Mouse (Mus musculus) thymus, postnatal 4 days (tissue): ENCODE measurements around the gene Zfp949.

ENCODE experiments used
- DNase-seq: peaks from one replicate; pipeline ENCODE4 v3.0.0; 2021

Zfp949 gene

DNA sequence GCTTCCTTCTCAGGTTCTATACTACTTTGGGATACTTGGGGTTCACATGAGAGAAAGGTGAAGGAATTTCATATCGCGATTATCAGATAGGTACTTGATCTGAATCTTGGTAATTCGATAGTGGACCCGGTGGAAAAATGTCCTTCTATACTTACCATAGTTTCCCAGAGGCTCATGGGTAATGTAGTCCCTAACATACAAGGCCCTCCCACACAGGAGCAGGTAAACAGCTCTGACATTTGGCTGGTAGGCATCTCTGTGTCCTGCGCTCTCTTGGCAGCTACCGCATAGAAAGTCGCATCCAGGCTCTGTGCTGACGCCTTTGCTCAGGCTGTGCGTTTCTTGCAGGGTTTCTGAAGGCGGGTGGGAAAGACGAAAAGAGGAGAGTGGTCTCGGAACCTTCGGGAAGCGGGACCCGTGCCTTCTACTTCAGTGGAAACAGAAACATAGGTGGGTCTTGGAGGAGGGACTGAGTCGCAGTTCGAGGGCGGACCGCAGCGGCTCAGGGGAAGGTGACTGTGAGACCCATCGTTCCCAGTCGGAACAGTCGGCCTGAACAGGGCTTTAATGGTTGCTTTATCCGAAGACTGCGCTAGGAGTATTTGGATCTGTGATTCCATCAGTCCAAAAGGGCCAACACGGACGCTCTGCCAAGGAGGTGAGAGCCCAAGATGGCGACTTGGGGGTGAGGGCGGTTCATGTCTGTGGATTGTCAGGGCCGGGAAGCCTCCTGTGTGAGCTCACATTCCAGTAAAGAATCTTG lies at the start of gene Zfp949:
Gene Zfp949, plus strand, starts transcription at position 170 of the 763 bp plus-strand sequence.
- peak; percentile 71 for DNase-seq

DNA sequence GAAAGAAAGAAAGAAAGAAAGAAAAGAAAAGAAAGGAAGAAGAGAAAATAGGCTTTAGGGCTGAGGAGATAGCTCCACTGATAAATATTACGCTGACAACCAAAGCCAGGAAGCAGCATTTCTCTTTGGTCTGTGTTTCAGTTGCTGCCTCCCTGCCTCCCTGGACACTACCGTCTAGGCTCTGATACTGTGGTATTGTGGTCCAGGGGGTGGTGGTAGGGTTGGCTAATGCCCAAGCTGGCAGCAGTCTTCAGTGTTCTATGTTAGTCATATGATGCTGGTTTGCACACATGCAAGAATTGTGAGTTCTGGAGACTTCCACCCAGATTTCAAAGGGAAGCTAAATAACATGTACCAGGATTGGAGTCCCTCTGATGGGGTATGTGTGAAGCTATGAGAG lies 47.7 kb upstream of the Zfp949 start:
- DNase-seq, result no peak

DNA sequence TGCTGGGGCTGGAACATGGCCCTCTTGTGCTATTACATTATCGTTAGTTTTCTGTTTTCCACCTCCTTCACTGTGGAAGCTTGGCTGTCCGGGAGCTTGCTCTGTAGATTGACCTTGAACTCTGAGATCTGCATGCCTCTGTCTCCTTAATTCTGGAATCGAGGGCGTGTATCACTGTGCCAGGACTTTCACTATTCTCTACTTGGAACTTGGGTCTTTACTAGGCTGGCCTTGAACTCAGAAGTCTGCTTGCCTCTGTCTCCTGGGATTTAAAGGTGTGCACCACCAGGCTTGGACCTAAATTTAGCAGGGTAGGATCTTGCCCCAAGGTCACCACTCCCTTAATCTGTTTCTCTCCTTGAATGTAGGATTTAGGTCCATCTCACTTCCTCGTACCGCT lies 46.0 kb upstream of the Zfp949 start:
- DNase-seq, result no peak

DNA sequence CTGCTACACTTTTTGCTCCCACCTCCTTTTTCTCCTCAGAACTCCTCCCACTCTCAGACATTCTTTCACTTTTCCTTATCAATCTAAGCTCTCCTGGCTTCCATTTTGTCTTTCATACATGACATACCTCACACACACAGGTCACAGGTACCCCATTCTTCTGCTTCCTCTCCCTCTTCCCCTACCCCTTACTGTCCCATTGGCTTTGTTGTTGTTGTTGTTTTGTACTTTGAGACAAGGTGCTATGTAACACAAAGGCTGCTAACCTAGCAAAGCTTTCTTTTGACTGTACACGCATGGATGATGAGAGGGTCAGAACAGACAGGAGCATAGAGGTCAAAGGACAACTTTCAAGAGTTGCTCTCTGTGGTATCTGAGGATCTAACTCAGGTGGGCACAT lies 32.3 kb upstream of the Zfp949 start:
- DNase-seq, result no peak

DNA sequence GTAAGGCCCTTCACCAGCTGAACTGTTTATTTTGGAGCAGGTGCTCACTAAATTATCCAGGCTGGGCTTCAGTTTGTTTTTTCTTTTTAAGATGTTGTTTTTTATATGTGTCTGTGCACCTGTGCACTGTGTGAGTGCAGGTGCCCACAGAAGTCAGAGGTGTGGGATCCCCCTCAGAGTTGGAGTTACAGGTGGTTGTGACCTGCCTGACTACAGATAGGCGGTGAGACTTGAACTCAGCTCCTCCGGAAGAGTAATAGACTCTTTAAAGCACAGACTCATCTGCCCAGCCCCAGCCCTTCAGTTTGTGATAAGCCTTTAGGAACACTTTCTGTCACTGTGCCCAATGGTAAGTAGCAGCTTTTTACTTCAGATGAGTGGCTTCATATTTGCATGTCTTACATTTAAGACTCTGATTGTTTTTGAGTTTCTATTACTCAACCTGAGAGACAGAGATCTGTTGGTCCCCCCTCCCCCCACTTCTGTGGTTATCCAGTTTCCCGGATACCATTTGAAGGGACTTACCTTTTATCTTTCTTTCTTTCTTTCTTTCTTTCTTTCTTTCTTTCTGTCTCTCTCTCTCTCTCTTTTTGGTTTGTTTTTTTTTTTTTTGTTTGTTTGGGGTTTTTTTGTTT lies 31.3 kb upstream of the Zfp949 start:
- DNase-seq, result peak; percentile 51

DNA sequence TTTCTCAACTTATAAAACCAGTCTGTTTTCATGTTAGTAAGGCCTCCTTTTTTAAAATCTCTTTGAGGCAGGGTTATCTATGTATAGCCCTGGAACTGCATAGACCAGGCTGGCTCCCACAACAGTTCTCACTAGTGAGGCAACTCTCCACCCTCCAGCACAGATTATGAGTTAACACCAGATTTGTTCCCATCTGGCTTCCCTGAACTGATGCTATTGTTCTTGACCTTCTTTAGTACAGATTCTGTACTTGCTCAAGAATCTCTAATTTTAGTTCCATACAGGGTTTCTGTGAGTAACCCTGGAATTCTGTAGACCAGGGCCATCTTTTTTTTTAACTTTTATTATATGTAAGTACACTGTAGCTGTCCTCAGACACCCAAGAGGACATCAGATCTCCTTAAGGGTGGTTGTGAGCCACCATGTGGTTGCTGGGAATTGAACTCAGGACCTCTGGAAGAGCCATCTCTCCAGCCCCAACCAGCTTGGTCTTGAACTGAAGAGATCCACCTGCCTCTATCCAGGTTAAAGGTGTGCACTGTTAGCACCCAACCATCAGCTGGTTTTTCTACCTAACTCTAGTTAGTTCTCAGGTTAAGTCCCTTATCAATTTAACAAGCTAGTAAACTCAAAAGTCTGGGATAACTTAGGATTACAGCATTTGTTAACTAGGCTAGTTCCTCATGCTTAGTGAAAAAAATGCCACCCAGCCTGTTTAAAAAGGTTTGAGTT lies 28.3 kb upstream of the Zfp949 start:
- DNase-seq, result no peak

DNA sequence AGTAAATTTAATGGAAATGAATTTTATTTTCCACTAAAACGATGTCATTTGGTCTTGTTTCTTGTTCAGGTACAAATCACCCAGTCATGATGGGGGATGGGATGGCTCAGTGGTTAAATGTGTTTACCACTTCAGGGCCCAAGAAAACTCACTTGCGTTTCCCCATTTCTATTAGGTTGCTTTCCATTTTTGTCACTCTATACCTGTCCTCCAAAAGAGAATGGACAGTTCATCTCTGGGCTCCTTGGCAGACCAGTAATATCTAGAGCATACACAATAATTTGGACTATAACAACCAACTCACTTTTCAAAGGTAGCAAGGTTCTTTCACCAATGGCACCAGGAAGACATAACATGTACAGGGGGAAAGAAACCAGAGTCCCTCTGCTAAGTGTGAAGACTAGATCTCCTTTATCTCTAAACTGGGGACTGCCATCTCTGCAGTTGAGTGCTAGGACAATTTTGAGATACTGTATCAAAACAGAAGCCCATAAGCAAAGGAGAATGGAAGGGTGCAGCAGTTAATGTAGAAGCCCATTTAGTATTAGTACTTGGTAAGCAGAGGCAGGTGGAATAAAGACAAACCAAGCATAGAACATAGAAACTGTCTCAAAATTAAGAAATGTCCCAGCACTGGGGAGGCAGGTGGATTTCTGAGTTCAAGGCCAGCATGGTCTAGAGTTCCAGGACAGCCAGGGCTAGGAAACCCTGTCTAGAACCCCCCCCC lies 27.5 kb upstream of the Zfp949 start:
- DNase-seq, result no peak

DNA sequence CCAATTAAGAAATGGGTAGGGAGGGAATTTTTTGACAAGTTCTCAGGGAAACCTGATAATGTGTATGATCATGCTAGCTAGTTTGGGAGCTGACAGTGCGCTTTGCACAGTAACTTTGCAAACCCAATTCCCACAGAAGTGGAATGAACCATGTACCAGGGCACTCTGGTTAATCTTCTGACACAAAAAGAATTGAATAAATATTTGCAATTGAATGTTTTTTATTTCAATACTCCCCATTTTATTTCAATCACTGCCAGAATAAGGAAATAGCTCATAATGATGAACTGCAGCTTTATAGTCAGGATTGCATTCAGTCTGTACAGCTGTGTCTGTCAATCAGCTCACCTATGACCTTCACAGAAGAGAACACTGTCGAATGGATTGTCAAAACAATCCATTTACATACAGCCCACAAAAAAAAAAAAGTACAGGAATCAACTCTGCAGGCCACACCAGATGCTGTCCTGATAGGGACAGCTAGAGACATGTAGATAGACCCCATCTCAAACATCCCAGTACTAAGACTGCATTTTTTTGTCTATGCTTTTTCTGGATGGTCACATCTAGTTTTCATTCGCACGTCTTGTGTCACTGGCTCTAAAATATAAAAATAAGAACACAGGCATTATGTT lies 26.9 kb upstream of the Zfp949 start:
- no peak for DNase-seq

DNA sequence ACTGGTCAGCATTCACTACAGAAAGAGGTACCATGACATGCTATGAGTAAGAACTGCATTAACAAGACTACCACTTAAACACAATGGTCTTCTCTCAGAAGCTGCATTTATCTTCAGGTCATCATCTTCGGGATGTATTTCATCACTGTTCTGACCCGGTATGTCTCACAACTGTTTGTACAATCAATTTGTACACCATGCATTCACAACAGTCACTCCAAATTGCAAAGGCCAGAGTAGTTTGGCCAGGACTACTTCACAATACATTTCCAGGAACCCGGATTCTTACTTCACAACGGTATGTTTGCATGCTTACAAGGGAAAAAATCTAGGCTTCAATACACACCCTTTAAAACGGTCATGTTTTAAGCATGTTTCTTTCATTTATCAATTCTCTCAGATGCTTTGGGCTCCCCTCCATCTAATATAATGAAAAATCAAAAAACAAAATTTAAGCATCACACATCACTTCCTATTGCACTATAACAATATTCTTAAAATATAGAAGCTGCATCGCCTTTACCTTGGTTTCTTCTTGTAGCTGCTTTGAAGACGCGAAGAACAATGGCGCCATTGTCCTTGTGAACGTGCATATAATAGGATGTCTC lies 25.8 kb upstream of the Zfp949 start:
- no peak for DNase-seq

DNA sequence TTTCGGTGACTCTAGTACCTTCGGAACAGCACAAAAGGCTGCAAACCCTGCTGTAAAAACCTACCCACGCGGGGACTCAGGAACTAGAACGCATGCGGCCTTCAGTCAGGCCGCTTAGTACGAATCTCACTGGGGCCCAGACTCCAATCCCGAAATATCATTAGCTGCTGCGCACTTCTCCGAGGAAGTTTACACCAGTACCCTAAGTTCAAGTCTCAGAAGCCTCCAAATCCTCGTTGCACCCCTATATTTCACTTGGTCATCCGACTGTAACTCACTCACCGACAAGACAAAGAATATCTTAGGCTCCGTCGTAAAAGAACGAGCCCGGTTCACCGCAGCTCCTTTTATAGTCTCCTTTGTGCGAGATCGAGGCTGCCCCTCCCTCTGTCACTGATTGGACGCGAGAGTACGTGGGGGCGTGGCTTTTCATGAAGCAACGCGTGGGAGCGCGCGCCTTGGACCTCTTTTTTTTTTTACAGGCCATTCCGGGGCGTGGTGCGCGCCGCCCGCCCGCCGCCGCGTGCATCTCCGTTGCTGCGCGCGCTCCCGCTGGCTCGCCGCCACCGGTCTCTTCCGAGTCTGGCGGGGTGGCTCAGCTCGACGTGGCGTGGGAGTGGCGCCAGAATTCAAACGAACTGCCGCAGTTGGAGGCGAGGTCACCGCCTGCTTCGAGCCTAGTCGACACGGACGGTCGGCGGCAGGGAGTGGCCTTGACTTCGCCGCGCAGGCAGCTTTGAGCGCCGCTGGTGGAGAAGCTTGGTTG lies 25.1 kb upstream of the Zfp949 start:
- DNase-seq, result peak; percentile 97

DNA sequence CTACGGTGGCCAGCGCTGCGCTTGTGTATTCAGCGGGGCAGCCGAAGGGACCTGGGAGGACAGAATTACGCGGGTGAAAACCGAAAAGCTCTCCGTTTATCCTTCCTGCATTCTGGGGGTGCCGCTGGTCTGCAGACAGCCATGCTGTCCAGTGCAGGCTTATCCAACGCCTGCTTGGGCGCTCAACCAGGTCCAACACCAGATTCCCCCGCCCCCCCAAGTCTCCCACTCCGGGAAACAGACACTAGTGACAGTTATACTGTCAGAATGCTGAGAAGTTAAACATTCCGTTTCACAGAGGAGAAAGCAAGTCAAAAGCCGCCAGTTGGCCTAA lies 24.5 kb upstream of the Zfp949 start:
- DNase-seq, result no peak

DNA sequence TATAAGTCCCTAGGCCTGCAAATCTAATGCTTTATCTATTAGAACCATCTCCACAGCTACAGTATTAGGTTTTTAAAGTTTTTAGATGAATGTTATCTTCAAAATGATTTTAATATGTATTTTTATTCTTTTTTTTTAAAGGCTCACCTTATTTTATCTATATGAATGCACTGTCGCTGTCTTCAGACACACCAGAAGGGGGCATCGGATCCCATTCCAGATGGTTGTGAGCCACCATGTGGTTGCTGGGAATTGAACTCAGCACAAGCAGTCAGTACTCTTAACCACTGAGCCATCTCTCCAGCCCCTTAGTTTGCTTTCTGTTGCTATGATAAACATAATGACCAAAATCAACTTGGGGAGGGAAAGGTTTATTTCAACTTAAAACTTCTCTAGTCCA lies 23.5 kb upstream of the Zfp949 start:
- DNase-seq, result no peak

DNA sequence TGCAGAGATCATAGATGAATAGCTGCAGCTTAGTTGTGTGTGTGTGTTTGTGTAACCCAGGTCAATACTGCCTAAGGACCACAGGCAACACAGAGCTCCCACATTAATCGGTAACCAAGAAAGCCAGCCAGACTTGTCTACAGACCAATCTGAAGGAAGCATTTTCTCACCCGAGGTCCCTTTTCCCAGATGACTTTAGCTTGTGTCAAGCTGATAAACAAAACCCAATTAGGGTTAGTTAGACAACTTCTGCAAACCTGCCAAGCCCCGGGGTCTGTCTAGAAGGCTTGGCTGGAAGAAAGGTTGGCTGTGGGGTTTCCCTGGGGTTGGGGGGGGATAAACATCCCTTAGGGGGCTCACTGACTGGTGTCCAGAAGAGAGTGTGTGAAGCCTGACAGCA lies 23.0 kb upstream of the Zfp949 start:
- no peak for DNase-seq

DNA sequence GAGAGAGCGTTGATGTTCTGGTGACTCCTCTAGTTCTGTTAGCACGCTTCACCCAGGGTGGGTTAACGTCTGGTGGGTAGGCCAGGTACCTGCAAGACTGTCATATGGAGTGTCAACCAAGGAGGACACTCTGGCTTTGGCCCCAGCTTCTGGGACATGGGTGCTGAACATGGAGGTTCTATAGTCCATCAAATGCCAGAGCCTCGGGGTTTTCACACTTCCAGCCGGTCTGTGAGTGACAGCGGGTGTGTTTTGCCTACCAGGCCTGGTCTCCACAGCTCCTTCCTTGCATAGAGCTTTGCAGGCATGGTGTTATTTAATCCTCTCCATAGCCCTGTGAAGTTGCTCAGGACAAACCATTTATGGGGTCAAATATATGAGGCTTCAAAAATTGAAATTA lies 22.5 kb upstream of the Zfp949 start:
- no peak for DNase-seq

DNA sequence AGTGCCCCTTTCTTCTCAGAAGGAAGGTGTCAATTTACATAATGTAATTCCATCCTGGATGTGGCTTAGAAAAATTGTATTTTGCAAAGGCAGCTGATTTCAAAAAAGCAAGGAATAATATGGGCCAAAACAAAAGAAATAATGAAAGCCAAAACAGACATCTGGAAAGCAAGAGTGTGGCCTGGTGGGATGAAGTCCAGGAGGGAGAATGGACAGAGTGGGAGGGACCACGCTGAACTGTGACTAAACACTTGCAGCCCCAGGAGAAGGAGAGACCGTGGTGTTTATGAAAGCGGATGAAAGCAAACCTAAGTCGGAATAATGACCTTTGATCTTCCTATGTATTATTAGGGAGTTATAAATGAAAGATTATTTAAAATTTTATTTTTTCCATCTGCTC lies 19.9 kb upstream of the Zfp949 start:
- DNase-seq, result no peak

DNA sequence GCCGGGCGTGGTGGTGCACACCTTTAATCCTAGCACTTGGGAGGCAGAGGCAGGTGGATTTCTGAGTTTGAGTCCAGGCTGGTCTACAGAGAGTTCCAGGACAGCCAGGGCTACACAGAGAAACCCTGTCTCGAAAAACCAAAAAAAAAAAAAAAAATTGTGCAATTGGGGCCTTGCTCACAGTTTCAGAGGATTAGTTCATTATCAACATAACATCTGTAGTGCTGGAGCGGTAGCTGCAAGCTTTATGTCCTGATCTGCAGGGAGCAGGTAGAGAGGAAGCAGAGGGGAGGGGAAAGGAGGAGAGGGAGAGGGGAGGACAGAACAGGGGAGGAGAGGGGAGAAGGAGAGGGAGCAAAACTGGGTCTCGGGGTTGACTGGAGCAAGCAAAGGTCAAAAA lies 19.1 kb upstream of the Zfp949 start:
- DNase-seq, result no peak

DNA sequence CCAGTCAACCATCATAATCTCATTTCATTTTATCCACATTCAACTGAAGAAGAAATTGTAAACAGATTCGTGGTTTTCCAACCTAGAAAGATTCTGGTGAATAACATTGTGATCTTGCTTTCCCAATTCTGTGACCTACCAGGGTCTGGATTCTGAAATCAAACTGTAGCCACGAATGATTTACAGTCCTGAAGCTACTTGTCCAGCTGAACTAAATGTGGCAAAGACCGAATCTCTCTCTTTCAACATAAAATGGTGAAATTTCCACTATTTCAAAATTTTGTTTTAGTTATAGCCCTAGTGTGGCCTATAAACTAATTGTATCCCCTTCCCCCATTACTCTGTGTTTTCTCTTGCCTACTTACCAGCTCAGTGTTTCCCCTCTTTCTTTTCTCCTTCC lies 18.2 kb upstream of the Zfp949 start:
- no peak for DNase-seq

DNA sequence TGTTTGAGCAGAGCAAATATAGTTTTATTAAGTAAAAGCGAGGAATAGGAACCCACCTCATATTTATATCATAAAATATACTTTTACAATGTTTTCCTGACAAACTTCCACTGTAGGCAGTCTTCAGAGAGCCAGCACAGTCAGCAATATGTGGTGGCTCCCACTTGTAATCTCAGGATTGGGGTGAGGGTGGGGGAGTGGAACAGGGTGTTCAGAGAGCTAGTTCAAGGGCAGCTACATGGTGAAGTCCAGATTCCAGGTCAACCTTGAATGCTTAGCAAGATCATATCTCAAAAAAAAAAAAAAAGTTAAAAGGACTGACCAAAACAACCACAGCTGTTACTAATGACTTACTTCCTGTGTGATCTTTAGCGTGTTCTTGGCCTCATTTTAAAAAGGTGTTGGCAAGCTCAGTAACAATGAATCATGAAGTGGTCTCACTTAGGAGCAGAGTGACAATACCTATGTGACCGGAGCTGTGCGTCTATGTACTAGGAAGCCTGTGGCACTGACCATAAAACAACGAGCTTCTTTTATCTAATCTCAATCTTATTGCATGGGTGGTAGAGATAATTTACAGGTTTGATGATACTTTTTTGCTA lies 17.7 kb upstream of the Zfp949 start:
- DNase-seq, result no peak

DNA sequence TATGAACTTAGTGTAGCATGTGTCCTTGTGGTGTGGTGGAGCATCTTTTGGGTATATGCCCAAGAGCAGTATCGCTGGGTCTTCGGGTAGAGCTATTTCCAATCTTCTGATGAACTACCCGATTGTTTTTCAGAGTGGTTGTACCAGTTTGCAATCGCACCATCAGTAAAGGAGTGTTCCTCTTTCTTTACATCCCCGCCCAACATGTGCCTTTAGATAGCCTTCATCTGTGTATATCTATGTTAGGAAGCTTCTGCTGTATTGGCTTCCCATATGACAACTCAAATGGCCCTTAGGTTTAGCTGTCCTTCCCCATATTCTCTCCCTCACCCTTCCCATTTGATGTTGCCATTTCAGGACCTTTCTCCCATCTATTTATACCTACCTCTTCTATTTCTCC lies 13.7 kb upstream of the Zfp949 start:
- no peak for DNase-seq

DNA sequence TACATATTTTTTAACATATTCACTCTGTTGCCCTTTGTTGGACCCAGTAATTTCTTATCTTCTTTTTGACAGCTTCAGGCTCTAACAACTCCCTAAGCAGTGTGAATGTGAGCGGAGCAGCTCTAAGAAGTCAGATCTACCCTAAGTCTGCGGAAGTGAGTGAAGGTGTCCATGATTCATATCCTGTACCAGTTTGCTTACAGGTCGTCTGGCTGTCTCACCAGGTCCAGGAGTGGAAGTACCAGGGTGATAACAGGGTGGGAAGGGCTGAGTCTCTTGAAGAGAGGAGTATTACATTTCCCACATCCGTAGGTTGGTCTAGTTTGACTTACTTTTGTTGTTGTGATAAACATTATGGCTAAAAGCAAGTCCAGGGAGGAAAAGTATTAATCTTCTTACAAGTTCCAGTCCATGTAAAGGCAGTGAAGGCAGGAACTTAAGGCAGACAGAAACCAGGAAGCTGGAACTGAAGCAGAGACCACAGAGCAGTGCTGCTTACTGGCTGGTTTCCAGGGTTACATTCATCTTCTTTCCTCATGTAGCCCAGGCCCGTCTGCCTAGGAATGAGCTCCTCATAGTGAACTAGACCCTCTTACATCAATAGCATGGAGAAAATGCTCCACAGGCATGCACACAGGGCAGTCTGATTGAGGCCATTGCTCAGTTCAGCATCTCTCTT lies 8.1 kb upstream of the Zfp949 start:
- DNase-seq, result no peak

DNA sequence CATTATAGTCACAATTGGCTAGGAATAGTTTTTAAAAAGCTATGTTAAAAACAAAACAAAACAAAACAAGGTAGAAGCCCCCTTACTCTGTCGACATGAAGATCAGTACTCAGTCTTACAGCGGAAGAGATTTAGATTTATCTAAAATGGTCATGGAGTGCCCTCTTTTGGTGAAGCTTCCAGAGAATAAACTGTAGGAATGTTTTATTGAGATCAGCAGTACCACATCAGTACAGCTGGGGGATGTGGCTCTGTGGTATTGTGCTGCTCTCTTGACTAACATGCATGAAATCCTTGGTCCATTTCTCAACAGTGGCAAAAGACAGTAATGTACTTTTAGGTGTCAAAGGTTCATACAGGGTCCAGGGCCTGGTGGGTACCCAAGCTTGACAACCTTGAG lies 5.0 kb upstream of the Zfp949 start:
- no peak for DNase-seq
